Mouse (Mus musculus) hindbrain, embryonic 15.5 days (tissue): ENCODE results near the gene Amelx. TPM values are rescaled to one million over a fixed set of nuclear protein-coding genes. Genes with fewer than 3 reads are reported as not detected.

Experiments
- ATAC-seq: fragments of 200-750 bp; cut with Nextera tagmentation; 2 replicates; pipeline ENCODE4 v1.8.0; 2017; ENCODE audit warnings: low read depth, moderate number of reproducible peaks, moderate TSS enrichment; ENCODE audit not compliant: low FRiP score
- H3K27ac ChIP-seq: fragments of 300-500 bp; sonication (generic); replicated peaks from 2 replicates; pipeline ENCODE4 v1.5.1; 2015; ENCODE audit warnings: mild to moderate bottlenecking, inconsistent platforms
- H3K27me3 ChIP-seq: fragments of 300-500 bp; sonication (generic); 2 replicates; pipeline ENCODE4 v1.6.1; 2015; ENCODE audit warnings: control low read depth, inconsistent platforms
- H3K36me3 ChIP-seq: fragments of 300-500 bp; sonication (generic); 2 replicates; pipeline ENCODE4 v1.6.1; 2015; ENCODE audit warnings: control low read depth, inconsistent platforms
- H3K4me1 ChIP-seq: fragments of 300-500 bp; sonication (generic); replicated peaks from 2 replicates; pipeline ENCODE4 v1.6.1; 2015; ENCODE audit warnings: control low read depth, inconsistent platforms
- H3K4me2 ChIP-seq: fragments of 300-500 bp; sonication (generic); 2 replicates; pipeline ENCODE4 v1.6.1; 2015; ENCODE audit warnings: moderate library complexity, mild to moderate bottlenecking, inconsistent platforms
- H3K4me3 ChIP-seq: fragments of 300-500 bp; sonication (generic); 2 replicates; pipeline ENCODE4 v1.5.1; 2015; ENCODE audit warnings: mild to moderate bottlenecking, inconsistent platforms
- H3K9ac ChIP-seq: fragments of 300-500 bp; sonication (generic); 2 replicates; pipeline ENCODE4 v1.6.1; 2015; ENCODE audit warnings: inconsistent platforms
- H3K9me3 ChIP-seq: fragments of 300-500 bp; sonication (generic); 2 replicates; pipeline ENCODE4 v1.6.1; 2016; ENCODE audit warnings: control low read depth, inconsistent platforms
- WGBS: fragments of 180-500 bp; shearing (Covaris S2); methylation state at CpG from one replicate; pipeline ENCODE4 v1.1.7; 2015; 5-methylcytosine and 5-hydroxymethylcytosine counted together
- polyA plus RNA-seq: library from polyadenylated mRNA; unstranded; fragments of >200 nt; fragmentation: Nextera tagmentation; extraction: Ambion mirVana; gene quantifications from 2 replicates; pipeline ENCODE4 v1.2.1, GENCODE M21; 2015

The Amelx gene
- not detected in 2 replicates for polyA plus RNA-seq

DNA sequence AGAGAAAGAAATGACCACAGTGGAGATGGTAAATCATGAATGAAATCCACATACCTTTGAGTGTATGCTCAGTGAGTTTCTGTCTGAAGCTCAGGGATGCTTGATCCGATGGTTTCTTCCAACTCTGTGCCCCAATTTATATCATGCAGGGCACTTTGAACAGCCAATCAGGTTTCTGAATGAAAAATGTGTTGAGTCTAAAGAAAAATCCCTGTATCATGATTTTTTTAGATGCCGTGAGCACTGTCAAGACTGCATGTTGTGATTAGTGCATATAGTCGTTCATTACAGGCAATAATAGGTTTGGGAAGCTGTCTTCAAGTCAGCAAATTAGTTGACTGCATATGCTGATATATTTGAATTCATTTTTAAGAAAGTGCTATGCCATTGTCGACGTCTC, at the start of gene Amelx:
TSS of gene Amelx (minus strand) at position 101 of the 400 bp plus-strand sequence.
- WGBS: 81% methylated on average over 5 of the region's 5 CpGs
- no peak within 1 kb of the TSS for H3K9ac ChIP-seq
- no peaks in the 10 kb centered on the region for H3K4me1 ChIP-seq
- H3K4me2 ChIP-seq: no peak within 1 kb of the TSS
- H3K27me3 ChIP-seq: no peaks in the 10 kb centered on the region; the same call in 1 of the 2 replicates
- no peaks in the 10 kb centered on the region for H3K9me3 ChIP-seq
- H3K36me3 ChIP-seq: no peaks in the 10 kb centered on the region
- no peak within 1 kb of the TSS for H3K4me3 ChIP-seq
- ATAC-seq: no peak
- no peak within 1 kb of the TSS for H3K27ac ChIP-seq

DNA sequence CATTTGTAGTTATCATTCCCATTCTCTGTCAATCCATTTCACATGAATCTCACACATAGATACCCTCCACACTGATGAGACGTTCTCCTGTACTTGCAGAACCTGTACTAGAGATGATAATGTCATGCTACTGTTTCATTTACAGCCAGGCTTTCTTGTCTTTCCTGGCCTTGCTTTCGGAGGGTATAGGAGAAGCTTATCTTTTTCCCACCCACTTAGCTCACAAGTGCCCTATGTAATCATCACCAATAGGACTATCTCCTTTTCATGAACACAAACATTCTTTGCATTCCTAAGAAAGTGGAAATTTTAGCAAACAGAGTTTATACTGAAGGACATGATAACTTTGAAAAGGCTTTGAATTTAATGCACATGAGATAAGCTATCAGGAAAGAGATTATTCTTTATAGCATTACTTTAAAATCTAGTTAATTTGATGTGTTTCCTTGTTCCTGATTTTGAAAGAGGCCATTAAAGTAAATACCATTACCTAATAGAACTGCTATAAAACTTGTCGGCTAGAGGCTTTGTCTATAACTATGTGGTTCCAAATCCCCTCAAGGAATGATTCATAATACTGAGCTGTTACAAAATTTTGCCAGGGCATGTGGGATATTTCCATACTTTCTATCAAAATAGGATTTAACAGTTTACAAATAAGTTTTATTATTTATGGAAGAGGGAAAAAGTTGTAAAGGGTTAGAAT, 35.5 kb upstream of the Amelx start:
- Histone ChIP-seq H3K4me2 (no peak overlapping the region), H3K9me3 (no peaks in the 10 kb centered on the region), H3K4me1 (no peaks in the 10 kb centered on the region), H3K27me3 (0 out of 2 replicates have a peak, but pooled peaks cover 6% of the 10 kb centered on the region), H3K9ac (no peak overlapping the region), H3K27ac (no peak overlapping the region), H3K36me3 (no peaks in the 10 kb centered on the region), H3K4me3 (no peak overlapping the region)
- 75% methylated on average over 3 of the region's 3 CpGs for WGBS
- no peak for ATAC-seq

DNA sequence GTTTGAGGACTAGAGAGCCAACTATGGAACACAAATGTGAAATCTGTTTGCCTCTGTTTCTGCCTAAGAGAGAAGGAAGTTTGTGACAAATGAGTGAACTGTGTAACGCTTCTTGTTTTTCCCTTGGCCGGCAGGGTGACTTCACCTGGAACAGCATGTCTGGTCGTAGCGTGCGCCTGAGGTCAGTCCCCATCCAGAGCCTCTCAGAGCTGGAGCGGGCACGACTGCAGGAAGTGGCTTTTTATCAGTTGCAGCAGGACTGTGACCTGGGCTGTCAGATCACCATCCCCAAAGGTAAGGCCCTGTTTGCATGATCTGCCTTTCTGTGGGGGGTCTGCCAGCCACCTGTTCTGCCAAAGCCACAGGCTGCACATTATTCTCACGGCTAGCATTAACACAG, 33.1 kb upstream of the Amelx start:
- Histone ChIP-seq H3K9ac (no peak overlapping the region), H3K36me3 (no peaks in the 10 kb centered on the region), H3K4me3 (no peak overlapping the region), H3K9me3 (no peaks in the 10 kb centered on the region), H3K4me1 (no peaks in the 10 kb centered on the region), H3K27me3 (peaks cover 11% of the 10 kb centered on the region; the same call in 1 of the 2 replicates), H3K4me2 (no peak overlapping the region), H3K27ac (no peak overlapping the region)
- 81% methylated on average over 8 of the region's 8 CpGs for WGBS
- no peak for ATAC-seq

DNA sequence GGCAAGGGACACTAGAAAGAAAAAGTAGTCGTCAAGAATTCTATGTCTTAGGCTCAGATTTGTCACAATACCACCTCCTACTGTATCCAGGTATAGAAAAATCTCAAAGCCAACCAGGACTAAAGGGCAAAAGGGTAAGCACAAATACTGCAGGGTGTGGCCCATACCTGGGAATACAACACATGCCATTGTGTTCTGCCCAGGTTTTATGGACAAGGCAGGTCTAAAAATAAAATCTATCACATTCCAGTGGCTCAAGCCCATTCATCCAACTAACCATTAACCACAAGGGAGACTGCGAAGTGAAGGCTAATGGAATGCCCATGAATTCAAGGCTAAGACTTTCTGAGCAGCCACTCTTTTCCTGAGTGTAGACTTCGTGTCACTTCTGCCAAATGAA, 23.0 kb upstream of the Amelx start:
- Histone ChIP-seq H3K27ac (no peak overlapping the region), H3K9me3 (no peaks in the 10 kb centered on the region), H3K4me2 (no peak overlapping the region), H3K9ac (no peak overlapping the region), H3K27me3 (peaks cover 4% of the 10 kb centered on the region; the same call in 1 of the 2 replicates), H3K4me3 (no peak overlapping the region), H3K36me3 (no peaks in the 10 kb centered on the region), H3K4me1 (no peaks in the 10 kb centered on the region)
- 78% methylated on average over 3 of the region's 3 CpGs for WGBS
- ATAC-seq: no peak

DNA sequence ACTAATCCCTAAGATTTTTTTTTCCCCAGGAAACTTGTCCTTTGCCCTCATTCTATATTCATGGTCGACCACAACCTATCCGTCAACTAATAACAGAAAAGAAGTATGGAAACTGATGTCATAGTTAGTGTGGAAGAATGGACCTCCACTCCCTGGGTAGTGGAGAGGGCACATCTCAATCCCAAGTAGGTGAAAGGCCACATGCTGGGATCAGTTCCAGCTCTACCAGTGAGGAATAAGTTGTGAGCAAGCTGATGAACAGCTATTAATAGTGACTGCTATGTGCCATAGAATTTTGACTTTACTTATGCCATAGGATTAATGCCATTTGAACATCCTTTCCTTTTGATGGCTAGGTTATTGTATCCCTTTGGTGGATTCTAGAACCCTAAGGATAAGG, 8.4 kb downstream of the Amelx start:
- Histone ChIP-seq H3K4me1 (no peaks in the 10 kb centered on the region), H3K27me3 (no peaks in the 10 kb centered on the region), H3K4me2 (no peak overlapping the region), H3K4me3 (no peak overlapping the region), H3K9ac (no peak overlapping the region), H3K27ac (no peak overlapping the region), H3K36me3 (no peaks in the 10 kb centered on the region), H3K9me3 (no peaks in the 10 kb centered on the region)
- WGBS: 72% methylated on average over 2 of the region's 2 CpGs
- ATAC-seq: no peak

DNA sequence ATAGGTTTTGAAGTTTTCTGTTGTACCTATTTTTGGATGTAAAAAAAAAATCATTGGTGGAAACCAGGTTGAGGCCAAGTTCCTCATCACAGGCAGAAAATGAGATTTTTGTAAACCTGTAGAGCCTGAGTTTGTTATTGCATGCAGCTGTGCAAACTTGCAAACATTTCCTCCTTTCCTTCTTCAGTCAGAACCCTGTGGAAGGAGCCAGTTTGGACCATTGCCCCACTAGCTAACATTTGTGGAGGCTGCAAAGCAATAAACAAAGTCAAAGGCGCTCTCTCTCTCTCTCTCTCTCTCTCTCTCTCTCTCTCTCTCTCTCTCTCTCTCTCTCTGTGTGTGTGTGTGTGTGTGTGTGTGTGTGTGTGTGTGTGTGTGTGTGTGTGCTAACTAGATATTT, 13.2 kb downstream of the Amelx start:
- Histone ChIP-seq H3K27ac (no peak overlapping the region), H3K9me3 (no peaks in the 10 kb centered on the region), H3K4me1 (no peaks in the 10 kb centered on the region), H3K9ac (no peak overlapping the region), H3K36me3 (no peaks in the 10 kb centered on the region), H3K4me2 (no peak overlapping the region), H3K27me3 (no peaks in the 10 kb centered on the region), H3K4me3 (no peak overlapping the region)
- 77% methylated on average over 1 of the region's 1 CpGs for WGBS
- ATAC-seq: no peak

DNA sequence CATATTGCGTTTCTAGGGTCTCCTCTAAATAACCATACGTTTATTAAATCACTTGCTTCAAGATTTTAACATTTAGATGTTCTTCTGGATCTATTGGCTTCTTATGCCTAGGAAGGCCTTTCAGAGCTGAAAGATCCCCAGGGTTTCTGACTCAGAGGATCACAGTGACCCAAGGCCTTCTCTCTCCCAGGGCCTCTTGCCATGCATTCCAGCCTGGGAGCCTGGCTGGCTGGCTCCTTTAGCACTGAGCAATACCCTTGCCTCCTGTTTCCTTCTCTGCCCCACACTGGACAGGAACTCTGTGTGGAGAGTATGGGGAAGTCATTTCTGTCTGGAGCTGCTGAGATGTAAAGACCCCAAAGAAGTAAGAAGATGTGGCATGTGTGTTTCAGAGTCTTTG, 16.0 kb downstream of the Amelx start:
- Histone ChIP-seq H3K27ac (no peak overlapping the region), H3K27me3 (no peaks in the 10 kb centered on the region), H3K9ac (no peak overlapping the region), H3K4me3 (no peak overlapping the region), H3K4me1 (no peaks in the 10 kb centered on the region), H3K36me3 (no peaks in the 10 kb centered on the region), H3K4me2 (no peak overlapping the region), H3K9me3 (no peaks in the 10 kb centered on the region)
- 88% methylated on average over 2 of the region's 2 CpGs for WGBS
- no peak for ATAC-seq

DNA sequence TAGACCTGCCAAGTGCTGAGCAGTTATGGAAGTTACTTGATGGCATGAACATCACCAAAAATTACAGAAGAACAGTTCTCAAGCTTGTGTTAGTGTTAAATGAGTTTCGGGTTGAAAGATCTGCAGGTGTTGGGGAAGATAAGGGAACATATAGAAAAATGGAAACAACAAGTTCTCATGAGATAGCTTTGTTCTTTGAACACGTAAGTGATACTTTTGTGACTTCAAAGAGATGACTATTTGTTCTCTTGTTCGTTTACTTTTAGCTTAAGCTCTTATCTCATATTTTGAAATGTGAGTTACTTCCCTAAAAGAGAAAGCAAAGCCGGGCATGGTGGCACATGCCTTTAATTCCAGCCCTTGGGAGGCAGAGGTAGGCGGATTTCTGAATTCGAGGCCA, 28.6 kb downstream of the Amelx start:
- Histone ChIP-seq H3K9me3 (no peaks in the 10 kb centered on the region), H3K27ac (no peak overlapping the region), H3K4me2 (no peak overlapping the region), H3K4me3 (no peak overlapping the region), H3K27me3 (no peaks in the 10 kb centered on the region), H3K4me1 (no peaks in the 10 kb centered on the region), H3K36me3 (no peaks in the 10 kb centered on the region), H3K9ac (no peak overlapping the region)
- no peak for ATAC-seq
- 87% methylated on average over 6 of the region's 6 CpGs for WGBS

DNA sequence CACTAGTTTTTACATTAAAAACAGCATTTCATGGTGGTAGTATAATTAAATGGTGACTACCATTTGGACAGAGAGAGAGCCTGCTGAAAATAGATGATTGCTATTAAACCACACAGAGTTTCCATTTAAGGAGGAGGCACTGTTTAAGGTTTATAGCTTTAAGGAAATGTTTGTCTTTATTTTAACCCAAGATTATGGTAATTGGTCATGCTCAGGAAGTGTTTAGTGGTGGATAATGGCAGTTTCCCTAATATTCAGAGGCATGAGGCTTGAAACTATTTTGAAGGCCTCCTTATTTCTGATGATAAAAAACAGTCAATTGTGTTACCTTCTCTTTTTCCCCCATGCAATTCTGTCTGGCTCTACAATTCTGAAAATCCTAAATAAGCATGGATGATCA, 33.2 kb downstream of the Amelx start:
- H3K4me2 ChIP-seq: no peak overlapping the region
- H3K27me3 ChIP-seq: no peaks in the 10 kb centered on the region
- no peak overlapping the region for H3K4me3 ChIP-seq
- H3K4me1 ChIP-seq: no peaks in the 10 kb centered on the region
- H3K9me3 ChIP-seq: no peaks in the 10 kb centered on the region
- no peak for ATAC-seq
- no peaks in the 10 kb centered on the region for H3K36me3 ChIP-seq
- no peak overlapping the region for H3K27ac ChIP-seq
- H3K9ac ChIP-seq: no peak overlapping the region

DNA sequence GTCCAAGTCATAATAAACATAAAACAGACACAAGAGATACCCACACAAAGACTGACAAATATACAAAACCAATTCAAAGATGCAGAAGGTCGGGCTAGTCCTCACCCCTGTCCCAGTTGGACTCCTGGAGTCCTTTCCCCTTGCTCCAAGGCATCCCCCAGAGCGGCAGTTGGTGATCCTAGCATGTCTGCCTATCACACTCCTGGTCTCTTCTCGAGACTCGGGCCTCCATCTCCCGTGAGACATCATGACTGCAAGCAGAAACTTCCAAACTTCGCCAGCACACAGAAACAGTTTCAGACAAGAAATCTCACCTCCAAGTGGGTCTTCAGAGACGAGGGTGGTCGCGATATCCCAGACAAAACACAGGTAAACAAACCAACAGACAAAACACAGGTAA, 46.5 kb downstream of the Amelx start:
- no peaks in the 10 kb centered on the region for H3K27me3 ChIP-seq
- no peaks in the 10 kb centered on the region for H3K4me1 ChIP-seq
- H3K4me2 ChIP-seq: no peak overlapping the region
- no peak overlapping the region for H3K9ac ChIP-seq
- WGBS: 85% methylated on average over 9 of the region's 9 CpGs
- no peak for ATAC-seq
- H3K36me3 ChIP-seq: no peaks in the 10 kb centered on the region
- H3K4me3 ChIP-seq: no peak overlapping the region
- no peaks in the 10 kb centered on the region for H3K9me3 ChIP-seq
- H3K27ac ChIP-seq: no peak overlapping the region

DNA sequence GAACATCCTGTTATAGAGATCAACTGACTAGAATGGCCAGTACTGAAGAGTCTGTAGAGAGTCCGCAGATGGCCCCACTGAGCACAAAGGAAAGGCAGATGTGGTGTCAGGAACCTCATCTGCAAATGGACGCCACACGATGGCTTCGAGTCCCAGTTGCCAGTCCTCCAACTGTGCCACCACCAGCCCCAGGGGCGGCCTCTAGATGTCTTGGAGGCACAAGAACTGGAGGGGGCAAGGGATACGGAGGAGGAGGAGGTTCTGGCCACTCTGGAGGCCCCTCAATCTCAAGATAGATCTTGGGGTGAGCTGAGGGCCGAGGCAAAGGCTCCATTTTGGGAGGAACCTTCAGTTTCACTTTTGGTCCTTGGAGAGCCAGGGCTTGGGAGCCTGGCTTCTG, 47.2 kb downstream of the Amelx start:
- 90% methylated on average over 7 of the region's 7 CpGs for WGBS
- H3K4me3 ChIP-seq: no peak overlapping the region
- H3K9me3 ChIP-seq: no peaks in the 10 kb centered on the region

More for the DNA sequence above, 47.2 kb downstream of the Amelx start:
- Histone ChIP-seq H3K4me2 (no peak overlapping the region), H3K36me3 (no peaks in the 10 kb centered on the region), H3K27me3 (no peaks in the 10 kb centered on the region), H3K27ac (no peak overlapping the region), H3K4me1 (no peaks in the 10 kb centered on the region), H3K9ac (no peak overlapping the region)
- no peak for ATAC-seq
